Mouse (Mus musculus): ENCODE data around the gene Kcnj14. TPM values are rescaled to one million over a fixed set of nuclear protein-coding genes. Genes with fewer than 3 reads are reported as not detected.

Kcnj14 gene
- polyA plus RNA-seq, 1 experiment from 2014 or later = 0.32 TPM

GRCm38 (mm10) chr7:45766764-45767163, 57.8 kb downstream of the Kcnj14 start:
- Histone ChIP-seq H3K27ac (ENCODE audit: low read depth) (no peak overlapping the region), H3K4me2 (ENCODE audit: low read depth, low read length) (no peak overlapping the region), H3K27me3 (ENCODE audit: insufficient read depth, low read length) (no peaks in the 10 kb centered on the region), H3K9me3 (ENCODE audit: low read length) (no peaks in the 10 kb centered on the region), H3K4me3 (ENCODE audit: low read depth, low read length) (no peak overlapping the region), H3K36me3 (replicated peaks; ENCODE audit: insufficient read depth, low read length) (no peaks in the 10 kb centered on the region), H3K4me1 (ENCODE audit: insufficient read depth) (no peaks in the 10 kb centered on the region), H3K9ac (replicated peaks) (no peak overlapping the region)
- no peak for DNase-seq
- TF ChIP-seq CTCF (IDR thresholded peaks at IDR 0.05; ENCODE audit: low read depth) (no peak), EP300 (IDR thresholded peaks at IDR 0.05; ENCODE audit: low read depth) (no peak)
- 55% methylated on average over 8 of the region's 8 CpGs for WGBS (ENCODE audit: insufficient replicate concordance)
- ATAC-seq = no peak

Other genes starting within 250 kb of the Kcnj14 start
- 7.6 and 7.8 TPM in 2 replicates for gene Fgf21, start 209.3 kb downstream of the Kcnj14 start, polyA plus RNA-seq (2015; fragmentation: Nextera tagmentation; extraction: Ambion mirVana)
- 0.56 TPM in 1 of 2 replicates, not detected in the other for gene Fut1, start 207.5 kb downstream of the Kcnj14 start, polyA plus RNA-seq (2015; fragmentation: Nextera tagmentation; extraction: Ambion mirVana)
- gene Izumo1, start 203.0 kb downstream of the Kcnj14 start, polyA plus RNA-seq (2015; fragmentation: Nextera tagmentation; extraction: Ambion mirVana) = 0.09 TPM in 1 of 2 replicates, not detected in the other
- 3.4 and 3.6 TPM in 2 replicates for gene Rasip1, start 197.3 kb downstream of the Kcnj14 start, polyA plus RNA-seq (2015; fragmentation: Nextera tagmentation; extraction: Ambion mirVana)
- 0.31 and 0.54 TPM in 2 replicates for gene Mamstr, start 184.8 kb downstream of the Kcnj14 start, polyA plus RNA-seq (2015; fragmentation: Nextera tagmentation; extraction: Ambion mirVana)
- gene Fut2, start 158.4 kb downstream of the Kcnj14 start, polyA plus RNA-seq (2015; fragmentation: Nextera tagmentation; extraction: Ambion mirVana) = not detected in 2 replicates
- gene Ntn5, start 140.8 kb downstream of the Kcnj14 start, polyA plus RNA-seq (2015; fragmentation: Nextera tagmentation; extraction: Ambion mirVana) = 0.07 TPM in 1 of 2 replicates, not detected in the other
- 0.04 TPM in 1 of 2 replicates, not detected in the other for gene Sec1, start 130.4 kb downstream of the Kcnj14 start, polyA plus RNA-seq (2015; fragmentation: Nextera tagmentation; extraction: Ambion mirVana)
- 0.14 and 0.15 TPM in 2 replicates for gene Car11, start 124.9 kb downstream of the Kcnj14 start, polyA plus RNA-seq (2015; fragmentation: Nextera tagmentation; extraction: Ambion mirVana)
- 3.6 and 5.2 TPM in 2 replicates for gene Dbp, start 119.7 kb downstream of the Kcnj14 start, polyA plus RNA-seq (2015; fragmentation: Nextera tagmentation; extraction: Ambion mirVana)
- 494 and 510 TPM in 2 replicates for gene Rpl18, start 109.3 kb downstream of the Kcnj14 start, polyA plus RNA-seq (2015; fragmentation: Nextera tagmentation; extraction: Ambion mirVana)
- 15.5 and 17.3 TPM in 2 replicates for gene Sphk2, start 106.8 kb downstream of the Kcnj14 start, polyA plus RNA-seq (2015; fragmentation: Nextera tagmentation; extraction: Ambion mirVana)
- 0.13 TPM in 1 of 2 replicates, not detected in the other for gene Fam83e, start 103.6 kb downstream of the Kcnj14 start, polyA plus RNA-seq (2015; fragmentation: Nextera tagmentation; extraction: Ambion mirVana)
- gene Spaca4, start 99.0 kb downstream of the Kcnj14 start, polyA plus RNA-seq (2015; fragmentation: Nextera tagmentation; extraction: Ambion mirVana) = not detected in 2 replicates
- gene Lmtk3, start 41.0 kb downstream of the Kcnj14 start, polyA plus RNA-seq (2015; fragmentation: Nextera tagmentation; extraction: Ambion mirVana) = not detected in 2 replicates
- 0.26 and 0.38 TPM in 2 replicates for gene Sult2b1, start 40.1 kb downstream of the Kcnj14 start, polyA plus RNA-seq (2015; fragmentation: Nextera tagmentation; extraction: Ambion mirVana)
- gene Cyth2, start 10.2 kb downstream of the Kcnj14 start, polyA plus RNA-seq (2015; fragmentation: Nextera tagmentation; extraction: Ambion mirVana) = 21.4 and 24.2 TPM in 2 replicates
- gene Grwd1, start 6.2 kb upstream of the Kcnj14 start, polyA plus RNA-seq (2015; fragmentation: Nextera tagmentation; extraction: Ambion mirVana) = 18.3 and 19.3 TPM in 2 replicates
- 33.9 and 37.3 TPM in 2 replicates for gene Kdelr1, start 48.0 kb upstream of the Kcnj14 start, polyA plus RNA-seq (2015; fragmentation: Nextera tagmentation; extraction: Ambion mirVana)
- 0.02 and 0.05 TPM in 2 replicates for gene Grin2d, start 53.6 kb upstream of the Kcnj14 start, polyA plus RNA-seq (2015; fragmentation: Nextera tagmentation; extraction: Ambion mirVana)
- gene Syngr4, start 71.9 kb upstream of the Kcnj14 start, polyA plus RNA-seq (2015; fragmentation: Nextera tagmentation; extraction: Ambion mirVana) = 0.70 and 0.71 TPM in 2 replicates
- gene Tmem143, start 72.2 kb upstream of the Kcnj14 start, polyA plus RNA-seq (2015; fragmentation: Nextera tagmentation; extraction: Ambion mirVana) = 3.5 and 4.3 TPM in 2 replicates
- 56.0 and 57.7 TPM in 2 replicates for gene Emp3, start 96.6 kb upstream of the Kcnj14 start, polyA plus RNA-seq (2015; fragmentation: Nextera tagmentation; extraction: Ambion mirVana)
- 0.64 and 1.2 TPM in 2 replicates for gene Ccdc114, start 99.3 kb upstream of the Kcnj14 start, polyA plus RNA-seq (2015; fragmentation: Nextera tagmentation; extraction: Ambion mirVana)
- gene Abcc6, start 205.5 kb upstream of the Kcnj14 start, polyA plus RNA-seq (2015; fragmentation: Nextera tagmentation; extraction: Ambion mirVana) = 9.9 and 10.8 TPM in 2 replicates
- gene Nomo1, start 208.9 kb upstream of the Kcnj14 start, polyA plus RNA-seq (2015; fragmentation: Nextera tagmentation; extraction: Ambion mirVana) = 18.4 and 19.9 TPM in 2 replicates